Mouse (Mus musculus) testis, adult 2 months (tissue): ENCODE measurements at regions not wholly inside any gene's neighbourhood (a gene's known extent, or its start where the extent isn't known, plus 50 kb on each side); places are given as distances from the start of the nearest gene placed in this dataset.

Experiments used
- H3K27ac ChIP-seq: fragments of 200-500 bp; 2 replicates; pipeline ENCODE4 v1.5.1; 2012; ENCODE audit warnings: low read depth, low read length; ENCODE audit not compliant: control insufficient read depth, insufficient read depth
- H3K27me3 ChIP-seq: fragments of 200-500 bp; 2 replicates; pipeline ENCODE4 v1.6.1; 2012; ENCODE audit warnings: mild to moderate bottlenecking, low read length, moderate library complexity; ENCODE audit not compliant: control insufficient read depth, insufficient read depth
- H3K36me3 ChIP-seq: fragments of 200-500 bp; 2 replicates; pipeline ENCODE4 v1.6.1; 2012; ENCODE audit warnings: mild to moderate bottlenecking, low read length; ENCODE audit not compliant: control insufficient read depth, insufficient read depth
- H3K4me1 ChIP-seq: fragments of 200-500 bp; 2 replicates; pipeline ENCODE4 v1.6.1; 2012; ENCODE audit warnings: low read length; ENCODE audit not compliant: control insufficient read depth, insufficient read depth
- H3K4me3 ChIP-seq: fragments of 200-500 bp; 2 replicates; pipeline ENCODE4 v1.5.1; 2012; ENCODE audit warnings: low read depth, mild to moderate bottlenecking, low read length, moderate library complexity, mixed read lengths; ENCODE audit not compliant: control insufficient read depth
- CTCF ChIP-seq: fragments of 200-500 bp; IDR thresholded peaks from 2 replicates; pipeline ENCODE4 v1.5.1; 2012; ENCODE audit warnings: low read depth, mild to moderate bottlenecking, inconsistent platforms, low read length, moderate library complexity; ENCODE audit not compliant: control insufficient read depth, insufficient read depth, insufficient replicate concordance
- POLR2A ChIP-seq: fragments of 200-500 bp; IDR thresholded peaks from 2 replicates; pipeline ENCODE4 v1.6.1; 2012; ENCODE audit warnings: low read depth, mild to moderate bottlenecking, inconsistent platforms, low read length, moderate library complexity; ENCODE audit not compliant: control insufficient read depth

- no peak overlapping the region for H3K4me3 ChIP-seq
- no peaks in the 10 kb centered on the region for H3K36me3 ChIP-seq
- no peaks in the 10 kb centered on the region for H3K27me3 ChIP-seq
- no peaks in the 10 kb centered on the region for H3K4me1 ChIP-seq
- no peak for TF ChIP-seq POLR2A
- no peak for TF ChIP-seq CTCF
- H3K27ac ChIP-seq: no peak overlapping the region
Measured at GRCm38 (mm10) chr1:76029059-76029458, 483.0 kb downstream of the Slc4a3 start.

DNA sequence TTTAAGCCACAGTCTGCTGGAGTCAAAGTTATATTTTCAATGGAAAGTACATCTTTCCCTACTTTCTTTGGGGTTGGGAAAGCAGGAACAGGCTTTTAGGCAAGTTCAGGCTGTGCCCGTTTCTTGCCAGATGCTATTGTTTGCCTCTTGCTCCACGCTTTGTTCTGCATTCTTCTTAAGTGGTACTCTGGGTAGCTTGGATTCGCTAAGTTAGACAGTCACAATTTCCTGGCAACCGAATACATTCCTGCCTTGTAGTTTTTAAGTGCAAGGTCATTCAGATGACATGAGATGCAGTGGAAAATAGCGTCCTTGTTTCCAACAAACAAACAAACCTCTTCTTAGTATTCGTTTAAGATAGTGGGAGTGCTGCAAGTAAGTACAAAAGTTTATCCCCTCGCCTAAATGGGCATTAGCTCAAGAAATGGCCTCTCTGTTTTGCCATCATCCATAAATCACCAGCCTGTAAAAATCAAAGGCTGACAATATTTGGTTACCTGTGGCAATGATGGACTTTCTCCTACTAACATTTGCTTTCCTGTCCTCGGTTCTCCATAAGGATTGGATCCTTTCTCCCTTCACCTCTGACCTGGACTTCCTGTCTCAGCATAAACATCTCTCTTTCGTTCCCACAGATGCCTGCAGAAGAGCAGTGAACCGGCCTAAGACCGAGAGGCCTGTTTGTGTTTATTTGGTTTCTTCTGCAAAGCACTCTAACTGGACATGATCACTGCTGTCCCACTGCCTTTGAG is 485.3 kb downstream of the Slc4a3 start:
- Histone ChIP-seq H3K4me3 (no peak overlapping the region), H3K27me3 (no peaks in the 10 kb centered on the region), H3K4me1 (no peaks in the 10 kb centered on the region), H3K27ac (no peak overlapping the region), H3K36me3 (no peaks in the 10 kb centered on the region)
- TF ChIP-seq POLR2A: no peak
- TF ChIP-seq CTCF: no peak

DNA sequence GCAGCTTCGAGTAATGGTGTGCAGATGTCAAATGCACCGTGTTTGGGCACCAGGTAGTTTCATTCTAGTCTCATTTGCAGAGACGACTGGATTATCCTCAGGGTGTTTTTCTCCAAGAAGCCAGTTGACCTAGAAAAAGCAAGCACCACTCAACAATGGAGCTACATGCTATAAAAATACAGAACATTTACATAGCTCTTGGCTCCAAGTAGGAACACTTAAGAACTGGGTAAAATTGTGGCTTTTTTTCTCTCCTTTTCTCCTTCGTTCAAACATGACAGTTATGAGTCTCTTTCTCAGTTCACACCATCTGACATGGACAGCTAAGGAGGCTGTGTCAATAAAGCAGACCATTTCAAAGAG is 485.8 kb downstream of the Slc4a3 start:
- Histone ChIP-seq H3K4me3 (no peak overlapping the region), H3K27ac (no peak overlapping the region), H3K4me1 (no peaks in the 10 kb centered on the region), H3K36me3 (no peaks in the 10 kb centered on the region), H3K27me3 (no peaks in the 10 kb centered on the region)
- TF ChIP-seq POLR2A (no peak), CTCF (no peak)

DNA sequence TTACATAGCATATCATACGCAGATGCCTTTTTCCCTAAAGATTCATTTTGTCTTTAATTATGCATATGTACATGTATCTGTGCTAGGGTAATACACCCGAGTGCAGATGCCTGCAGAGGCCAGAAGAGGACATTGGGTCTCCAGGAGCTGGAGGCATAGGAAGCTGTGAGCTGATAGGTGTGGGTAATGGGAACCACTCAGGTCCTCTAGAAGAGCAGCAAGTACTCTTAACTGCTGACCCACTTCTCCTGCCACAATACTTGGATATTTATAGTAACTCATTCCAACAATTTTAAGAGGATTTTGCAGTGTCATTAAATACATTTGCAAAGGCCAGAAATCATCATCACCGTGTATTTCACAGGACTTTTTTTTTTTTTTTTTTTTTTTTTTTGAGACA is 486.6 kb downstream of the Slc4a3 start:
- H3K27ac ChIP-seq: no peak overlapping the region
- H3K4me1 ChIP-seq: no peaks in the 10 kb centered on the region
- no peaks in the 10 kb centered on the region for H3K27me3 ChIP-seq
- no peak overlapping the region for H3K4me3 ChIP-seq
- no peaks in the 10 kb centered on the region for H3K36me3 ChIP-seq
- TF ChIP-seq CTCF: no peak
- no peak for TF ChIP-seq POLR2A

DNA sequence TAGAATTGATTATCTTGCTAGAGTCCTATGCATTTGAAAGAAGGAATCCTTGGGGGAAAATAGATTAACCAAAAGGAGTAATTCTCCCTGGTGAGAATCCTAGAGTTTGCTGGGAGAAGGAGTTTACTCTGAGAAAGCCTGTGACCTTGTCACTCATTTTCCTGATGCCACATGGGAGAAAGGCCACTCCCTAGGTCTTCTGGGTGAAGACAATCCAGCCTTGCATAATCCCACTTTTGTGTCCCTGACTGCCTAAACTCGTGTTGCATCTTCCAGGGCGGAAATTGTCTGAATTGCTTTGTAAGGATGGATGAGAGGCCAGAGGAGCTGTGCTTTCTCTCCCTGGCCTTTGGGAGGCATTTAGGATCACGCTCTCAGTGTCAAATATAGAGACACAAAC is 490.2 kb downstream of the Slc4a3 start:
- H3K27me3 ChIP-seq: no peaks in the 10 kb centered on the region
- H3K27ac ChIP-seq: no peak overlapping the region
- H3K4me3 ChIP-seq: no peak overlapping the region
- H3K36me3 ChIP-seq: no peaks in the 10 kb centered on the region
- no peak for TF ChIP-seq POLR2A
- TF ChIP-seq CTCF: no peak
- no peaks in the 10 kb centered on the region for H3K4me1 ChIP-seq

DNA sequence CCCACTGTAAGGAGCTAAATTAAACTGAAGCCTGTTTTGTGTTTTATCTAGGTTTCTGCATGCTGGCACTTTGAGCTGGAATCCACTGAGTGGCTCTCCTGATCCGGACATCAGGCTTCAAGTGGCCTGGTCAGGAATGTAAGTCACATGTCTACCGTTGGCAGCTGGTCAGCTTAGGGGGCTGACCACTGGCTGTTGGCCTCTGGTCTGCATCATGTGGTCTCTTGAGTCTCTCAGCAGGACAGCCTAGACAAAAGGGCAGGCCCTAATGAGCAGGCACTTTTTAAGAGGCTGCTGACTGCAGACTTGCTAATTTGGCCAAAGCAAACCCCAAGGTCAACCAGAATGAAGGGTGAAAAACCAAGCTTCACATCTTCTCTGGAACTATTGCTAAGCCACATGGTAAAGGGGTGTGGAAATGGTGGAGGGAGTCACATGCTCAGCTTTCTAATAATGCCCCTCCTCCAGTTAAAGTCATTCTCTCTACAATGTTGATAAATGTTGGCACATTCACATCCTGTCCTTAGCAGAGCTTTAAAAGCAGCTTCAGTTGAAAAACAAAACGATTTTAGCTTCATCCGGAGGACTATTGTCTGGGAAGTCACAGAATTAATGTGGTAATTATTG is 493.1 kb downstream of the Slc4a3 start:
- H3K27ac ChIP-seq: no peak overlapping the region
- no peaks in the 10 kb centered on the region for H3K27me3 ChIP-seq
- no peaks in the 10 kb centered on the region for H3K36me3 ChIP-seq
- no peaks in the 10 kb centered on the region for H3K4me1 ChIP-seq
- H3K4me3 ChIP-seq: no peak overlapping the region
- TF ChIP-seq CTCF (no peak), POLR2A (no peak)

- H3K4me3 ChIP-seq: no peak overlapping the region
- no peak overlapping the region for H3K27ac ChIP-seq
- H3K36me3 ChIP-seq: no peaks in the 10 kb centered on the region
- H3K4me1 ChIP-seq: no peaks in the 10 kb centered on the region
- TF ChIP-seq POLR2A (no peak), CTCF (no peak)
- H3K27me3 ChIP-seq: no peaks in the 10 kb centered on the region
Measured at GRCm38 (mm10) chr1:76039661-76040060, 493.6 kb downstream of the Slc4a3 start.

DNA sequence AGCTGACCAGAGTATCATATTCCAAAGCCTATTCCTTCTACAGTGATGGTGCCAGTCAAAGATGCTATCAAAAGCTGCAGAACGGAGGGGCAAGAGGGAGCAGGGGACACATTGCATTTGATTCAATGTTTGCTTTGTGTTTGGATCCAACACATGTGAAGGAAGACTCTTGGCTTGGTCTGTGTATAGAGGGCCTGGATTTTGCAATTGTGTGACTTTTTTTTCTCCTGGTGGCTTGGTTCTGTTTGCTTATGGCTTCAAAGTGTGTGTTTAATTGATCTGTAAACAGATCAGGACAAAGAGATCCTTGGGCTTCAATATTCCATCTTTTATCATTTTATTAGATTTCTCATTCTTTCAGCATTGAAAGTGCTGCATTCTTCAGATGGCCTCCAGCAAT is 504.2 kb downstream of the Slc4a3 start:
- Histone ChIP-seq H3K27me3 (no peaks in the 10 kb centered on the region), H3K4me1 (no peaks in the 10 kb centered on the region), H3K27ac (no peak overlapping the region), H3K4me3 (no peak overlapping the region), H3K36me3 (no peaks in the 10 kb centered on the region)
- no peak for TF ChIP-seq CTCF
- no peak for TF ChIP-seq POLR2A
